Mouse (Mus musculus) adrenal gland, postnatal 14 days (tissue): Measurements from ENCODE around the gene Degs2. TPM values are rescaled to one million over a fixed set of nuclear protein-coding genes. Genes with fewer than 3 reads are reported as not detected.
A peak's percentile ranks its signal among the peaks of the same experiment; 100 is the strongest.

ENCODE experiments used
- DNase-seq: peaks from one replicate; pipeline ENCODE4 v3.0.0; 2021; ENCODE audit warnings: mixed read lengths
- total RNA-seq: library from RNA; stranded (reverse); gene quantifications from 2 replicates; pipeline ENCODE4 v1.2.3, GENCODE M21; 2021

Gene Degs2
- total RNA-seq, 1 experiment from 2014 or later = not detected

GRCm38 (mm10) chr12:108700037-108700436 lies 2.1 kb downstream of the Degs2 start:
- no peak for DNase-seq

- no peak for DNase-seq
Measured at GRCm38 (mm10) chr12:108699576-108699975, 2.5 kb downstream of the Degs2 start.

DNA sequence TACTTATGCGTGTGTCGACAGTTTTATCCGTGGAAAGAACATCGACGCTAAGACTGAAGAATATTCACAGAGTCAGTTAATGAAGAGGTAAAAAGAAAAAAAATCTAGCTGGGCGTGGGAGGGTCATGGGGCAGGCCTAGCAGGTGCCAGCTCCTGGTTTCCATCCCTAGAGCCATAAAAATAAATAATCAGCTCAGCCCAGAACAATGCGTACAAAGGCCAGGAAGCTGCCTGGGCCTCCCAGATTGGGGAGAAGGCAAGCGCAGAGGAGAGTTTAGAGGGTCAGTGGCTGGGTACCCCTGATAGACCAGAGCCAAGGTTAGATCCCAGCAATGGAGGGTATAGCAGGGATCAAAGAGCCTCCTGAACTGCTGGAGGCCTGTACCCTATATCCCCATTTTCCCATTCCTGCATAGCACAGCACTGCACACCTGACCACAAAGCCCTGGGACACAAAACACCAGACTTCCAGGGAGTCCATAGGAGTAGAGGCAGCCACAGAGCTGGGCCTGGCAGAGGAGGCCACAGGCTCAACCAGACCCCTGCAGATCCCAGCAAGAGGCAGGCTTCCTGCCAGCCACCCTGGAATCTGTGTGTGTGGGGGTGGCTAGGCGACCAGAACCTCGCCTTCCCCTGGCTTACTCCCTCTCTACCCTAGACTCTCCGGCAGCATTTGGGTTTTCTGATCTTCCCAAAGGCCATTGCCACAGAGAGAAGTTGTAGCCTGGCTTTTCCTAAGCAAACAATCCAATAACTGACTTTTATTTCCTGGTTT lies 3.2 kb downstream of the Degs2 start:
- DNase-seq = no peak

- DNase-seq = no peak
Measured at GRCm38 (mm10) chr12:108694223-108694622, 7.9 kb downstream of the Degs2 start.

GRCm38 (mm10) chr12:108693592-108693991 lies 8.5 kb downstream of the Degs2 start:
- no peak for DNase-seq

GRCm38 (mm10) chr12:108690529-108690928 lies 11.6 kb downstream of the Degs2 start:
- DNase-seq = no peak

- no peak for DNase-seq
Measured at GRCm38 (mm10) chr12:108689167-108689566, 12.9 kb downstream of the Degs2 start.

DNA sequence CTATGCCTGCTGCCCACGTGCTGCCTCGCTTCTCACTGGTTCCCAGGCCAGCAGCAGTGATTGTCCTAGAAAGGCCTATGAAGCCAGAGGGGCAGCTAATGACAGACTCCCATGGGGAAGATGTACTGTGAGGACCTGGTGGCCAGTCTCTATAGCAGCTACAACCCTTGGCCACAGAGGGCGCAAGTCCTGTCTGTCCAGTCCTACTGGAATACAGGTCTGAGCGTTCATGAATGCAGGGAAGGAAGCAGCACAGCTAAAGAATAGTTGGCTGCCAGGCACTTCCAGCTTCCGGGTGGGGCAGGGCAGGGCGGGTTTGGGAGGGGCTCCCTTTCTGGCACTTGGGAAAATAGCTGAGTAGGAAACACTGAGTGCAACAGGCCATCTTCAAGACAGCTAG lies 15.2 kb downstream of the Degs2 start:
- peak; percentile 42 for DNase-seq

DNA sequence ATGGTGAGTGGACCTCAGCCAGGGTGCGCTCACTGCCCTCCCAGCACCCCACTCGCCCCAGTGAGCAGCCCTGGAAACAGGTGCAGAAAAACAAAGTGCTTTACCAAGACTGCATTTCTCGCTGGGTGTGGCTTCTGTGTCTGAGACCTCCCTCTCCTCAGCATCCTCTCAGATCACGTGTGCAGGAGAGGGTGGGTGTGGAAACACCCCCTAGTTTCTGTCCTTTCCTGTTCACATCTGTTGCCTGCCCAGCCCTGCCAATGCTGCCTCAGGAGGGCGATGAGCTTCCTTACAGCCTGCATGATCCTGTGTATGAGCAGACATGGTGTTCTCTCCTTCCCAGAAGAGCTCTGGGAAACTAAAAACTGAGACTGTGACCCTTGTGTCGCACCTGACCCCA lies 15.7 kb downstream of the Degs2 start:
- DNase-seq = no peak

GRCm38 (mm10) chr12:108682240-108683023 lies 19.7 kb downstream of the Degs2 start:
- no peak for DNase-seq

- DNase-seq = peak; percentile 53
Measured at GRCm38 (mm10) chr12:108680861-108681260, 21.3 kb downstream of the Degs2 start.

DNA sequence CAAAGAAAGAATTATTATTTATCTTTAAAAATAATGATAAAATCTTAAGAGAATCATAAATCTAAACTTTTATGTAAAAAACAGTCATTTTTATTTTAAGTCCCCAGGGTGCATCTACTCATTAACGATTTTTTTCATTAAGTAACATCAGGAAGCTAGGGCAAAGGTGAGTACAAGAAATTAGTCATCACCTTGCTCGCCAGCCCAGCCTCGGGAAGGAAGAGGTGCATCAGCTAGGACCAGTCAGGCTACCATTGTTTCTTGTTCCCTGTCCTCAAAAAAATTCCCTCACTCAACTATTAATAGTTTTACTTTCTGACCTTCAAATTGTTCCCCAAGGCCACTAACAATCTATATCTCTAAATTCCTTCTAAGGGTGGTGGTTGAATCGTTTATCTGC lies 23.7 kb downstream of the Degs2 start:
- DNase-seq = no peak

- DNase-seq = no peak
Measured at GRCm38 (mm10) chr12:108677116-108677515, 25.0 kb downstream of the Degs2 start.

DNA sequence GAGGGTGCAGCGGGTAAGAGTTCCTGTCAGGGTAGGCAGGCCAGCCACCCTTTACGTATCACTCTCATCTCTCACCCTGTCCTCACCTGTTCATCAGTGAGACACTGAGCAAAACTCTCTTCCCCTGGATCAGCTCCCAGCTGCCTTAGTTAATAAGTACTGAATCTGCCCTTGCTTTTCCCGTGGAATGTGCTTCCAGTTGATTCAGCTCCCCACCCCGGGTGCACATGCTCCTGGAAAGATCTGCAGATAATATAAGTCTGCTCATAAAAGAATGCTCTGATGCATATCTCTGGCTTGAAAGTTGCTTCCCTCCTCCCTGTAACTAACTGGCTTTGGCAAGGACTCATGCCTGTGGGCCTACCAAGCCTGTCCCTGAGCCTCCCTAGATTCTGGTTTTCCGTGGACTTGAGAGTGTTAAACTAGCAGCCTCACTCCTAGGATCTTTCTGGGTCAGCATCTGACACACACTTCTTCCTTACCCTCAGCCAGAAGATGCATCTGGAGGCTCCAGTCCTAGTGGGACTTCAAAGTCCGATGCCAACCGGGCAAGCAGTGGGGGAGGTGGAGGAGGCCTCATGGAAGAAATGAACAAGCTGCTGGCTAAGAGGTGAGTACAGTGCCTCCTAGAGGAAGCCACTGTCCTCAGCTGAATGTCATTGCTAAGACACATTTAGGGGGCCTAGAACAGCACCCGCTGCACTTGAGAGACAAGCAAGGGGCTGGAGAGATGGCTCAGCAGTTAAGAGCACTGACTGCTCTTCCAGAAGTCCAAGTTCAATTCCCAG lies 26.3 kb downstream of the Degs2 start:
- no peak for DNase-seq

DNA sequence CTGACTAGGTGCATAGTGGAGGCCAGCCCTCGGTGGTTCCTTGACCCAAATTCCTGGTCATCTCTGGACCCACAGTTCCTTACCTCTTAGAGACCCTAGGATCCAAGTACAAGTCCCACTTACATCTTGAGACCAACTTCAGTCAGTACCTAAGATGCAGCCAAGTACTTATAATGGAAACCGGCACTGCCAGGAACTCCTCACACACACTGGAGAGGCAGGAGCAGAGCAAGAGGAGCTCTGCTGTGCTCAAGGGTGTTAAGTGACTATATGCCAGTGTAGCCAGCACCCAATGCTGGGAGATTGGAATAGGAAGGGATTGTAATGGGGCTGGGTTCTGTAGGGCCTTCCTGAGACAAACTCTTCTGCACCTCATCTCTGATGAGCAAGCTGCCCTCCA lies 27.2 kb downstream of the Degs2 start:
- DNase-seq = no peak

DNA sequence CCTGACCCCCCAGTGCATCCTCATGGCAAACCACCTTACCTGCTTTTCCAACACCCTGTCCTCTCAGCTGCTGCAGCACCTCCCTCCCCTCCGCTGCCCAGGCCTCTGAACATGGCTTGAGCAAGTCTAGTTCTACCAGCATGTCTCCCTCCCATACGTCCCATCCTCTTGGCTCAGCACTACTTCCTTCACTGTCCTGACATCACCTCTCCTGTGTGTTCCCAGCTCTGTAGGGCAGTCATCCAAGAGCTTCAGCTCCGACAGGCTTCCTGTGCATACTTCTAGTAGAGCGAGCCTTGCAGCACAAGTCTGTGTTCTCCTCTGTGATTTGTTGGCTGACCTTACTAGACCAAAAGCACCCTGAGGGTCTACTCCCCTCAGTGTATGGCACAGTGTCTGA lies 27.6 kb downstream of the Degs2 start:
- peak; percentile 47 for DNase-seq

DNA sequence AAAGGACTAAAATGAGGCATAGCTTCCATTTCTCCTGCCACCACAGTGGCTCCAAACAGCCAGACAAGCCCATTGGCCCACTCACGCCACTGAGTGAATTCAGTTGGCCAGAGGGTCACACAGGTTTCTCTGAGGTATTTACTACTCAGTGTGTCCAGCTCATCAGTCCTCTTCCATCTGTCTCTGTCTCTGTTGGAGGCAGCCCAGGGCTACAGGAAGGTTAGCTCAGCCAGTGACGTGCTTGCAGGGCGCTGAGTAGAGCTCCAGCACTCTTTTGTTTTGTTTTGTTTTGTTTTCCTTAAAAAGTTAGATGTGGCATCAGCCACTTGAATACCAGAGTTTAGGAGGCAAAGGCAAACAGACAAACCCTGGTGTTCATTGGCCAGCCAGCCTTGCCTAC lies 28.6 kb downstream of the Degs2 start:
- DNase-seq = no peak

DNA sequence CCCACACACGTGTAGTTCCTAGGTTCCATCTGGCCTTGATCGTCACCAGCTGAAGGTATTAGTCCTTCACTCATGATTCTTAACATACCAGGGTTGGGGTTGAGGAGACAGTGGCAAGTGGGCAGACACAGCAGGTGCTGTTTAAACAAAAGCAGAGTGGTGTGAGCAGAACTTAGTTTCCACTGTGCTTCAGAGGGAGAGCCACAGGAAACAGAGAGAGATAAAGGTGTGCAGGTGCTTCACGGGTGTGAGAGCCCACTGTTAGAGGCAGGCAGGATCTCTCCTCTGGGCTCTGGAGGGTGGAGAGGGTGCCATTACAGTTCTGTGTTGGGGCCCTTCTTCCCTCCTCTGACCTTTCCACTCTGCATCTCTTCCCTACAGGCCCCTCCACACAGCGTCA lies 29.2 kb downstream of the Degs2 start:
- no peak for DNase-seq

DNA sequence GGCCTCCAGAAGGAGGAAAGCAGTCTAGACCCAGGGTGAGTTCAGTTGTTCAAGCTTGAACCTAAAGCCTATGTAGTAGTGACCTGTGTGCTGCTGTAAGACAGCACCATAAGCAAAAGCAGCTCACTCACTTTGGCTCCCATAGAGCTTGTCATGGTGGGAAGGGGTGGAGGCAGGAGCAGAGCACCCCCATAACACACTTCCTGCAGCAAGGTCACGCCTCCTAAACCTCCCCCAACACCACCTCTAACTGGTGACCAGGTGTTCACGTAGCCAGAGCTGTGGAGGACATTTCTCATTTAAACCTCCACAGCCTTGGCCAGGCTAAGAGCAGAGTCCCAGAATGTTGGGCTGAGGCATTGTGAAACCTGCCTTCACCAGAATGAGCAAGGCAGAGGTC lies 30.6 kb downstream of the Degs2 start:
- DNase-seq = no peak

- no peak for DNase-seq
Measured at GRCm38 (mm10) chr12:108668606-108669235, 33.4 kb downstream of the Degs2 start.

- DNase-seq = peak; percentile 76
Measured at GRCm38 (mm10) chr12:108657350-108657749, 44.8 kb downstream of the Degs2 start.
